Mouse (Mus musculus): Measurements from ENCODE around the gene Gm21775.
"Not testable (repeated sequence)": the region's sequence is repeated elsewhere in the genome, so short reads cannot be mapped to it uniquely, and the experiment has no call there.

The Gm21775 gene

DNA sequence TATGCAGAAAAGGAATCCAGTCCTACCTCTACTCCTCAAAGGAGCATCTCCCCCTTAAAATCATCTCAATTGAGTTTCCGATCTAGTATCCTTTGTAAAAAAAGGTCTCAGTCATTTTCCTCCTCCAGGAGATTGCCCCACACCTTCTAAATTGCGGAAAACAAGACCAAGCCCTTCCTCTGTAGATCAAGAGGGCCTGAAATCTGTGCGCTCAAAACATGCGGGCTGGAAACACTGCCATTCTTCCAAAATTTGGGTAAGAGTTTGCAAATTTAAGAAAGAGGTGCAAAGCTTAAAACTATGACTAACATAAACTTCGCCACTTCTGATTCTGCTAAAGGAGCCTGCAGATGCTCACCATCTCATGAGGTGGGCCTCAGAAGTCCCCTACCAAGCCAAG is at the start of gene Gm21775:
Gene Gm21775, plus strand, starts transcription at position 301 of the 400 bp plus-strand sequence.
- not testable (repeated sequence) for DNase-seq (ENCODE audit: low spot score in 2 of 2)

DNA sequence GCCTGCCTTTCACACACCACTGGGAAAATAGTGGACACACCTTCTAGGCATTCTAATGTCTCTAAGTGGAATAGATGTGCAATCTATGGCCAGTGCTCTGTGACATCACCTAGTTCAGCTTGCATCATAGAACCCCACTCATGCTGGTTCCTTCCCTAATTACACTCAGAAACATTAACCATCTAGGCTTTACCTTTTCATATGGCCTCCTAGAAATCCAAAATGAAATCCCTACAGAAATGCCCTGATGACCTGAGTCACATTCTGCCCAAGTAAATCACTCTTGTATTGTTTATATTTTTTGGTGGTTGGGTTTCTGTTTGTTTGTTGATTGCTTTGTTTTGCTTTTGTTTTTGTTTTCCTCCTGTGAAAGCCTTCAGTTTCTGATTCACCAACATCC is 17.3 kb upstream of the Gm21775 start, which contains the start of gene Gm20737:
Gene Gm20737, minus strand, starts transcription at position 101 of the 400 bp plus-strand sequence.
- not testable (repeated sequence) for DNase-seq (ENCODE audit: low spot score in 2 of 2)

Measured in urinary bladder, adult 18-20 months (tissue).